Mouse (Mus musculus): ENCODE results near the gene Ube2d1.

Ube2d1 gene

DNA sequence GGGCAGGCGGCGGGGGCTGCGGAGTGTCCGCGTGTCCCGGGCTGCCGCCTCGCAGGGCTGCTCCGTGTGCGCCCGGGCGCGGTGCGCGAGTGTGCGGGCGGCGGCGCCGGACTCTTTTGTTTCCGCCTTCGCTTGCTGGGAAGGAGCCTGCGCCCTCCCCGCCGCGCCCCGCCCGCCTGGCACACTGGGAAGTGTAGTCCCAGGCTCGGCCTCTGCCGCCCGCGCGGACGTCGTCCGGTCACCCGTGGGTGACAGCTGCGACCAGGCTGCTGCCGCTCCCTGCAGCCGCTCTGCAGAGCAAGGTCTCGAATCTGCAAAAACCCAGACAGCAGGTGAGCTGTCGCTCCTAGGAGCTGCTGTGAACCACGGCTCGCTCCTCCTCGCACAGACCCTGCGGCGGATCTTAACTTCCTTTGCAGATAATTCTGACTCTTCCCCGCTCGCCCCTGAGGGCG is at the start of gene Ube2d1:
Gene Ube2d1, minus strand, starts transcription at position 137 of the 455 bp plus-strand sequence.
- peak; percentile 77 for DNase-seq

DNA sequence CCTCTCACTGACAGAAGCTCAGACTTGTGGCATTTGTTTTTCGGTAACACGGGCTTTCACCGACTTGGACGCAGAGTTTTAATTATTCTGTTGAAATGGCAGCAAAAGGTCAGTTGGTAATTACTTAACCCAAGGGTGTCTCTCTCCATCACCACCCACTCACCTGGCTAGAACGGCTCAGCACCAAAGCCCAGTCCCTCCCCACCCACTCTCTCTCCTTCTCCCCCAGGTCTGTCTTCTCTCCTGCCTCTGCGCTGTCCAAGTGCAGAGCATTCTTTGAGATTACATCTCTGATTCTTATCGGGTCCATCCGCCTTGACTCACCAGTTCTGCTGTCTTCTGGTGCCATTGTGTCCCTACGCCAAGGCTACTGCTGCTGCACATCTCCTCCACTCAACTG is 47.8 kb upstream of the Ube2d1 start:
- no peak for DNase-seq

DNA sequence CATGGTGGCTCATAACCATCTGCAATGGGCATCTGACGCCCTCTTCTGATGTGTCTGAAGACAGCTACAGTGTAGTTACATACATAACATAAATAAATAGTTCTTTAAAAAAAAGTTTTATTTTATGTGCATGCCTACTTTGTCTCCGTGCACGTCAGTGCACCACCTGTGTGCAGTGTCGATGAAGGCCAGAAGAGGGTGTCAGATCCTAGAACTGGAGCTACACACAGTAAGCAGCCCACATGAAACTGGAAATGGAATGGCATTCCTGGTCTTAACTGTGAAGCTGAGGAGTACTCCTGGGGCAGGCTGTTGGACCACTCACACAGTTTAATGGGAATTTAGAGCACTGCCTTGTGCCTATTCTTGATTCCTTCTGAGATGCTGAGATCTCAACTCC is 47.3 kb upstream of the Ube2d1 start:
- no peak for DNase-seq

DNA sequence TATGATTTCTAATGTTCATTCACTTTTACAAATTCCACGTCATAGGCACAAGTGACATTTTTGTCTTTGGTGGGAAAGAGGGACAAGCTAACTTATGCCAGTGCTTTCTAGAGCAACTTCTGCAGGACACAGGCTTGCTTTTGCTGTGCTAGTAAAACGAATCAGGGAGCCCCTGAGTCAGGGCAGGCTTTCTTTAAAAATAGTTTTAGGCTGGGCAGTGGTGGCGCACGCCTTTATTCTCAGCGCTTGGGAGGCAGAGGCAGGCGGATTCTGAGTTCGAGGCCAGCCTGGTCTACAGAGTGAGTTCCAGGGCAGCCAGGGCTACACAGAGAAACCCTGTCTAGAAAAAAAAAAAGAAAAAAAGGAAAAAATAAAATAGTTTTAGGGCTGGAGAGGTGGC is 46.8 kb upstream of the Ube2d1 start:
- no peak for DNase-seq

DNA sequence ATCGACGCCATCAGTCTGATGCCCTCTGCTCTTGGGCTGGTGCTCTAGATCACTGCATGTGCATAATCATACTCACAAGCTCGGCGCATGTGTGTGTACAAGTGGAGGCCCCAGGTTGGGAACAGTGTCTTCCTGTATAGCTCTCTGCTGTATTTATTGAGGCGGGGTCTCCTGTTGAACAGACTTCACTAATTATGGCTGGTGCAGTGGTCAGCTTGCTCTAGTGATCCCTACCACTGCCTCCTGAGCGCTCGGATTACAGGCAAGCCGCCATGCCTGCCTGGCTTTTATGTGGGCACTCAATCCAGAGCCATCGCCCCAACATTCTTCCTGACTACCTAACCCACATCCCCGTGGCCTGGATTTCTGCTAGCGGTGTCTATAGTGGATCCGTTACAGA is 45.0 kb upstream of the Ube2d1 start:
- DNase-seq = no peak

DNA sequence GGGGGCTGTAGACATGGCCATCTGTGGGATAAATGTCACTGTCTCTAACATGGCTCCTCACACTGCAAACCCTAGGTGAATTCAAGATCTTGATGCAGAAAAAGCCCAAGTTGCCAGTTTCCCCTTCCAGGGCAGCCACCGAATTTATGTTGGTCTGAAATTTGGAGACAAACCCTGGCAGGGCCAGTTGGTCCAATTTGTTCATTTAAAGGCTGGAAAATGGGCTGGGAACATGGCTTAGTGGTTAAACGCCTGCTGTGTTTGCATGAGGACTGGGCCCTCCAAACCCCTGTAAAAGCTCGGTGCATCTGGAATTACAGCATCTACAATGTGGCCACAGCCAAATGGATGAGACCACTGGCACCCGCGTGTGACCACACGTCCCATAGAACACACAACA is 44.2 kb upstream of the Ube2d1 start:
- no peak for DNase-seq

DNA sequence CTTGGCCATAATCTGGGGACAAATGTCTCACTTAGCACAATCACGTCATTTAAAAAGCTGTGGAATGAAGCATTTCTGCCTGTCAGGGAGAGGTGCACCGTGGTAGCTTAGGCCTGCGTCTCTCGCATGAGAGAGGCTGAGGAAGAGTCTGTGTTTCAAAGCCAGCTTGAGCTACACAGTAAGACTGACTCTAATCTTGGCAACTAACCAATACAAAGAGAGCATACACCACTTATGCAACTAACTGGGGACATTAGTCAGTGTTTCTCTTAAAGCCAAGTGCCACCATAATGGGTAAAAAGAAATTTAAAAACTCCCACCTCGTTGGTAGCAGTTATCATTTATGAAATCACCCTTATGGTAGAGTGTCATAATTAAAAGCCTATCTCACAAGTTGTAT is 43.8 kb upstream of the Ube2d1 start:
- DNase-seq = no peak

DNA sequence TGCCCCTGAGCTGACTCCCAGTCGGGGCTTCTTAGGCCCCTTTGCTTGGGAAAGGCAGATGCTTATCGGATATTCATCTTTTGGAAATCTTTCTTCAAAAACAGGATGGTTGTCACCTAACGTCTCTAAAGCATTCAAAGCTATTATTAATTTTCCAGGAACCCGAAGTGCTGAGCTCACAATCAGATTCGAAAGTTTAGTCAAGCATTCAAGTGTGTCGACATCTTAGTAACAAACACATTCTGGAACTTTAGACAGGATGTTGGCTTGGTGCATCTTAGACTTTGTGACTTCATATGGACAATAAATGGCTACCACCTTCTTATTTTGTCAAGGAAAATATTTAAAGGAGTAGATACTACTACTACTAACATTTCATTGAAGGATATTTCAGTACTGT is 43.3 kb upstream of the Ube2d1 start:
- no peak for DNase-seq

DNA sequence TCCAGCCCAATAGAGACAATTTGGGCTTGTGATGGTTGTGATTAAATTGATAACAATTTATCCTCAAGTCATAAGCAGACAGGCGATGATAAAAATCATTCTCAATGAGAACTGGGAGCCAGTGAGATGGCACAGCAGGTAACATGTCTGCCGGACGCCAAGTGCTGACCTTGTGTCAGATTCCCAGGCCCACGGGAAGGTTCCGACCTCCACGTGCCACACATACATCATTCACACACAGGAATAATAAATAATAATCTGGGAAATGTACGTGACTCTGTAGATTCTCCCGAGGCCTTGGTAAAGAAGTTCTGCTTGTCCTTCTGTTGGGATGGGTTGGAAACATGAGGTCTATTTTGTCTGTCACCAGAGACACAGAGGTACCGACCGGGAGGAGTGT is 42.3 kb upstream of the Ube2d1 start:
- DNase-seq = no peak

DNA sequence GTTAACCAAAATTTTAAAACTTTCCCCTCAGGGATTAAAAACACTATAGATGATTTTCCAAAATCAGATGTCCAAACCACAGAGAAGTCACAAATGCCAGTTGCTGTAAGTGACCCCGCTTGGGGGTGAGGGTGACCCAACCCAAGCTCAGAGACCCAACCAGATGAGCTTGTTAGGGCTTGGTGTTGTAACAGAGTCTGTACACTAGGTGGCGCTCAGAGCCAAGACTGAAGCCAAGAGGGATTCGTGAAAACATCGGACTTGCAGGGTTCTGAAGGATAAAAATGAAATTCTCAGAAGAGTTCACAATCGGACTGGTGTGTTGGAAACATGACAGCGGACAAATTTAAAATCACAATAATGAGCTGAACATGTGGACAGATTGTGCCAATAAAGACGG is 41.7 kb upstream of the Ube2d1 start:
- DNase-seq = peak; percentile 71

DNA sequence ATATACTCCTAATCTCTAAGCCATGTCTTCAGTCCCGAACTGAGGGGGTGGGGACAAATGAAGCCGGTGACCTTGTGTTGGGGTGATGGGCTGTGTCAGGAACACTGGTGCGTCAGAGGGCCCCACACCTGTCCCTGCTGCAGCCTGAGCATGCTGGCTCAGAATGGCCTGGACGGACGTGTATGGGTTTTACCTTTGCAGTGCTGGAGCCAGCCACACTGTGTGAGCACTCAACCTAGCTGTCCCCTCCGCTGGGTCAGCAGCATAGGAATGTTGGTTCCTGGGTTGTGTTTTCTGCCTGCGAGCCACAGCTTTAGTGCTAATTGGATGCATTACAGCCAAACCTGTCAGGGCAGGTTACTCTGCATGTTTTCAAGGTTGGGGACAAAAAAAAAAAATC is 41.1 kb upstream of the Ube2d1 start:
- DNase-seq = no peak

DNA sequence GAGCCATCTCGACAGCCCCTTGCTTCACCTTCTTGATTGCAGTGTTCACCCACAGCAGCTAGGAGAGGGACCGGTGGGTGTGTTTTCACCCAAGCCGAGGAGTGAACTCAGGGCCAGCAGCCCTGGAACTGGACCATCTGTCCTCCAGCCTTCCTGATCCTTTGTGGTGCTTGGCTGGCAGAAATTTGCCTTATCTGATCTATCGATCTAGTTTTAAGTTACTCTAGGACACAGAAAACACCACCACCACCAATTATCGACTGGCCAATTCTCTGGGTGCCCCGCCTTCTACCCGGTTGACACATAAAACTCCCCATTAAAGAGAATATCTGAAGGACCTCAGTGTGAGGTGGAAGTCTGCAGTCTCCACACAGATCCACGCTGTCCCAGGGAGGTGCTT is 38.6 kb upstream of the Ube2d1 start:
- no peak for DNase-seq

DNA sequence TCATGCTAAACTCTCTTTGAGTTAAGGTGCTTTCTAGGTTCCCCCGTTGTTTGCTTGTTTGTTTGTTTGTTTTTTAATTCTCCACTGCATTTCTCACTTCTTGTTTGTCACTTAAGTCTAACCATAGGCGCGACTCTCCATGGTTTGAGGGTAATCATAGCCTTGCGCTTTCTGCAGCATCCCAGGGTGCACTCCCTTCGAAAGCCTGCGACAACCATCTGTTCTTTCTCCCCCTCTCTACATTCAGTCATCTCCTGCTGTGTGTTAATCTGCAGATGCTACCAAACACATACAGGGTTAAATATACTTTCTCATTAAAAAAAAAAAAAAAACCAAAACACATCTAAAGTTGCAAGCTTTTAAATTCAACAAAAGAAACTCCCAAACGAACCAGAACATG is 31.4 kb upstream of the Ube2d1 start:
- no peak for DNase-seq

DNA sequence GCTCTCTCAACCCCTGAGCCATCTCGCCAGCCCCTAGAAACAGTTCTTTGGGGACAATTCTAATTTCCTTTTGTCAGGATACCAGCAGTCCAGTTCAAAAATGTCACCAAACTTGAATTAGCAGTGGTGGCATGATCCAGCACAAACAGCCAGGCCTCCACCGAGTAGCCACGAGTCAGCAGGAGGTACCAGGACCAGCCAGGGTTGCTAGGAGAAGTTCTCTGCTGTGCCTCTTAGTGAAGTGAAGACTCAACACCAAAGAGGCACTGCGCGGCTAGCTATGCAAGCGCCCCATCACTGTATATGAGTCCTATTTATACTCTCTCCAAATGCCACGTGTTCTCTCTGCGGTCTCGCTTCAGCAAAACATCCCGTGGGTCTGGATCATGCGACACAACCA is 31.0 kb upstream of the Ube2d1 start:
- DNase-seq = no peak

DNA sequence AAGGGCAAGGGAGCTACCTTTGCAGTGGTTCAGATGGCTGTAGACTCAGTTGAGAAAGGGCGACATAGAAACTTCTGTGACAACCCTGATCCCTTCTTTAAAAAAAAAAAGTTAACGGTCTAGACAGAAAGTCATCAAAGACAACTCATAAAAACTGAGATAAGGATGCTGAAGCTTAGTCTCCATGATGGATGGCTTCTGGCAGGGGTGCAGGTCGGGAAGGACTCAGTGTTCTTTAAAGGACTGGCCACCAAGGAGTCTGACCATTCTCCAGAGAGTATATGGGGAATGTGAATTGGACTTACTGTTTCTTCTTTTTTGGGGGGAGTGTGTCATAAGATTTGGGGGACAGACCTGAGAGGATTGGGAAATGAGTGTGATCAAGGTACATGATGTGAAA is 29.5 kb upstream of the Ube2d1 start:
- no peak for DNase-seq

DNA sequence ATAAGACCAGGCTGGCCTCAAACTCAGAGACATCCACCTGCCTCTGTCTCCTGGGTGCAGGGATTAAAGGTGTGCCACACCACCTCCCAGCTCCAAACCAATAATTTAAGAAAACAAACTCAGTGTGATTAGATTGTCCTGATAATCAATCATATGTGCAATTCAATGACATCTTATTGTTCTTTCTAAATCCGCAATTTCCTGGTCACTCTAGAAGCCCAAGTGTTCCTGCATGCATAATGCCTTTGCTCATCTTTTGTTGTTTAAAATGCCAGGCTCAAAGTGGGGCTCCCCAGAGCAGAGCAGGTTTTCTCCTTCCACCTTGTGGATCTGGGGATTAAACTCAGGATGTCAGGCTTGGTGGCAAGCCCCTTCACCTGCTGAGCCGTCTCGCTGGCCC is 25.2 kb upstream of the Ube2d1 start:
- DNase-seq = no peak

DNA sequence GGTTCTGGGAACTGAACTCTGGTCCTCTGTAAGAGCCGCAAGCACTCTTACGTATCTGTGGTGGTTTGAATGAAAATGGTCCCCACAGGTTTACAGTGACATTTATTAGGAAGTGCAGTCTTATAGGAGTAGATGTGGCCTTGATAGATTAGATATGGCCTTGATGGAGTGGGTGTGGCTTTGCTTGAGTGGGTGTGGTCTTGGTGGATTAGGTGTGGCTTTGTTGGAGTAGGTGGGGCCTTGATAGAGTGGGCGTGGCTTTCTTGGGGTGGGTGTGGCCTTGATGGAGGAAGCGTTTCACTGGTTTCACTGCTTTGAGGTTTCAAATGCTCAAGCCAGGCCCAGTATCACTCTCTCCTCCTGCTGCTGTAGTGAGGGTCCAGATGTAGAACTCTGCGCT is 23.1 kb upstream of the Ube2d1 start:
- peak; percentile 28 for DNase-seq

DNA sequence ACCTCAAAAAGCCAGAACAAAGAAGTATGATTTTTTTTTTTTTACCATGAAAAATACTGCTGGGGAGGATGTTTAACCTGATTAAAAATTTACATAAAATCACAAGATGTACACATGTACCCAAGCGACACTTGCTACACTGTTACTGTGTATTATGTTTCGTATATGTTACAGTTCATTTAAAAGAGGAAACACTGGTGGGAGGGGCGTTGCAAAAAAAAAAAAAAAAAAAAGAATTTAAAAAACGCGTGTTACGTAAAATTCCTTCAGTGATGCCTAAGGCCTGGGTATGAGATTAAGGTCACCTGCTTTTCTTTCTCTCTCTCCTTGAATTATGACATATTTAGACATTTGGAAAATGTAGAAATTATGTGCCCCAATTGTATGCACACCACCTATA is 21.7 kb upstream of the Ube2d1 start:
- DNase-seq = no peak

DNA sequence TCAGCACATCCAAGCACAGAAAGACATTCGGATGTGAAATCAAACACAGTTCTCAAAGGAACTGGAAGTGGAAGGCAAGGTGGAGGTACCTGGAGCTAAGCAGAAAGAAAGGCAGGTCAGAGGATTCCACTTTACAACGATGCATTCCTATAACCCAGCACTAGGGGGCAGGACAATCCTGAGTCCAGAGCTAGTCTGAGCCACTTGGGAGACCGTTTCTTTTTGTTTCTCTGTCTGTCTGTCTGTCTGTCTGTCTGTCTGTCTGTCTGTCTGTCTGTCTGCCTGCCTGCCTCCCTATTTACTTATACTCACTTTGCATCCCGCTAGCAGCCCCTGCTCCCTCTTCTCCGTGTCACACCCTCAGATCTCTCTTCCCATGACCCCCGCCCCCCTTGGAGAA is 21.1 kb upstream of the Ube2d1 start:
- DNase-seq = peak; percentile 23

DNA sequence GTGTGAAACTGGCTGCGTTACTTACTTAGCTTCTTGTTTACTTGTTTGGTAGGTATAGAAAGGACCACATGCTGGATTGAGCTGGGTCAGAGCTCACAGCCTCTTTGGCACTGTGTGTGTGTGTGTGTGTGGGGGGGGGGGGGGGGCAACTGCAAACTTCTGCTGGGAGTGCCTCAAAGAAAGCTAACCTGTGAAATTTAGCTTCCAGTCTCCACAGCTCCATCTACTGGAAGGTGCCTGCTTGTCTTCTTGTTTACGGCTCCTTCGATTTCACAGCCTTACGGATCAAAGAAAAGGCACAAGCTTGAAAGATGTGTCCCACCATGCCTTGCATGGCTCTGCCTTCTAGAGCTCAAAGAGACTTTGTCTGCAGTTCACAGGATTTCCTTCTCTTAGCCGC is 17.4 kb upstream of the Ube2d1 start:
- DNase-seq = no peak

DNA sequence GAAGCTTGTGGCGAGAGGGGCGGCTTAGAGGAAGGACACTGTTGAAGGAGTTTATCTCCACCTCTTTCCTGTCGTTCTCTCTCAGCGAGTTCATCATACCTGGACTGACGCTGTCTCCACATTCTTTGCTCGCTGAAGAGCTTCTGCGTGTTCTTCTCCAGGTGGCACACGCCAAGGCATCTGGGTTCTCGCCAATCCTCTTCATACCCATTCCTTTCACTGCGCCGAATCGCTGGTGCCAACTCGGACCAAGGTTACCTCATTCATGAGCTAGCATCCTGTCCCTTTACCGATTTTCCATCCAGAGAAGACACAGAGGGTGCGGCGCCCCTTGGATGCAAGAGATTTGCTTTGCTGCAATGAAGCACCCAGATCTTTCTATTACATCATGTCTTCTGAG is 15.1 kb upstream of the Ube2d1 start:
- no peak for DNase-seq

DNA sequence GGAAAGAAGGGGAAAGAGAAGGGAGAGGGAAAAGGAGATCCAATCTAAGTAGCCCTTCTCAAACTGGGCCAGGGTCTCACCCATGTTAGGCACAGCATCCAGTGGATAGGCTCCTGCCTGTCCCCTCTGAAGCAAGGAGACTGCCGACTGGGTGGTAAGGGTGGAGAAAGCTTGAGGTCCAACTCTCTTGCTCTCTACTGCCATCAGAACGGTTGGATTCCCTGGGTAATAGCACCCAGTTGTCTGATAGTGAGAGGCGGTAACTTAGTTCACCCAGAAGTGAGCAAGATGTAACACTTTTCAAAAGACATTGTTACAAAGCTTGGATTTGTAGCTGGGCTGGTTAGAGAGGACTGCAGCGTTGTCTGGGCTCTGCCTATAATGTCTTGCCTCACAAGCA is 8.2 kb upstream of the Ube2d1 start:
- DNase-seq = no peak

DNA sequence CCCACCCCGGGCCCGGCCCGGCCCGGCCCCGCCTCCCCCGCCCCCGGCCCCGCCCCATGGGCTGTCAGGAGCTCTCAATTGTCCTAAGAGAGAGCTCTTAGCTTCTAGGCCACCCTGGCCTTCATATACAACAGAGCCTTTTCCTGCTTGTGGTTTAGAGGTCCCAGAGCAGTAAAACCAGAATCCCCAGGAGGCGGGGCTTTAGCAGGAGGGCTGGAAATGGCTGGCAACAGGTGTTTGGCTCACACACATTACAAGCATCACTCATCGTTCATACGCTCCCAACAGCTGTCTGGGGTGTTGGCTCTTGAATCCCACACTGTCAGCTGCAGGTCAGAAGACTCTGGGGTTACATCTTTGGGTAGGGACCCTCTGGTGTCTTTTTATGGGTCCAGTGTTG is 7.2 kb upstream of the Ube2d1 start:
- DNase-seq = peak; percentile 11

DNA sequence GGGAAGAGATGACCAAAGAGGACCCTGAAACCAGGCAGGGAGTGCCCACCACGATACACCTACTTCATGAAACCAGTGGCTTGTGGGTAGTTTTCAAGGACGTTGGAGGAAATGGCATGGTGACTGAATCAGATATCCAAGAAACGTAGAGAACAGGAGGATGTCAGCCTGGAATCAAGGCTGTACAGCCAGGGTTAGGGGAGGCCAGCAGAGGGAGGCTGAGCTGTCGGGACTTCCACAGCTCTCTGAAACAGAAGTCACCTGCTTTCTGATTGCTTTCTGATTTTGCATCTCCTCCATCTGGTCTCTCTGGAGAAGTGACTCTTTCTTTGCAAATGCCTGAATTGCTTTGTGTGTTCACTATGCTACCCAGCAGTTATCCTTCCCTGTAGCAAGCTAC is 6.7 kb upstream of the Ube2d1 start:
- no peak for DNase-seq

DNA sequence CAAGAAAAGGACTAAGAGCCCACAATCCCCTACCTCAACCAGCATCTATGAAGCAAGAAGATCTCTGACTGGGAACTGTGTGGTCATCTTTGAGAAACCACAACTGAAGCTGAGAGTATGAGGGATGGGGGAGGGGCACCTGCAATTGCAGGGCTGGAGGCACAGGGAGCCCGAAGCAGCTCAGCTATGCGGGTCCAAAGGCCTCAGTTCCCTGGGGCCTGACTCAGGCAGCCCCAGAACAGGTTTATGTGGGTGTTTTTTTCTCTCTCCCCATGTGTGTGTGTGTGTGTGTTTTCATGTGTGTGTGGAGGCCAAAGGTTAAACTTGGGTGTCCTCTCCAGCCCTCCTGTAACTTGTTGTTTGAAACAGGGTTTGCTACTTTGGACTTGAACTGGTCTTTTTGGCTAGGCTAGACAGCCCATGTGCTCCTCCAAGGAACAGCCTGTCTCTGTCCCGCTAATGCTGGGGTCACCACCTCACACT is 6.2 kb upstream of the Ube2d1 start:
- peak; percentile 43 for DNase-seq

DNA sequence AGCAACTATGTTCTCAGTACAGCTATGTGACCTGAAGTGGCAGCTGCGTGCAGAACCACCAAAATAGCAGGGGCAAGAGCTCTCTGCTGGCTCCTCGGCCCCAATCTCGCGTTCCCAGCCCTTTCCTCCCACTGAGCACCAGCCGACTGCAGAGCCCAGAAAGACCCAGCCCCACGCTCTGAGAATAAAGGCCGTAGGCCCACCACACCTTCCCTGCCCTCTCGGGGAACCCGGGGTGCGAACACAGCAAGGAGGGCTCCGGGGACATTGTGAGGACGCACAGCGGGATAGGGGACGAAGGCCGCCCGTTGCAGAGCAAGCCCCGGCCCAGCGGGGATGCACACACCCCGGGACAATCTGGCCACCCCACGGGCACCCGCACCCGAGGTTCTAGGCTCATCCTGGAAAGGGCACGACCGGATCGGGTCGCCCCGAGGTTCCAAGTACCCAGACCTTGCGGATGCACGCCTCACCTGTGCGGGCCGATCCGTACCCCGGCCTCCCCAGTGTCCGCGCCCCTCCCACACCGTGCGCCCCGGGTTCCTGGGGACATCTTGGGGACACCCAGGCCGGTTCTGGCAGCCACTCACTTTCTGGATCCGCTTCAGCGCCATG is 444 bp downstream of the Ube2d1 start:
- peak; percentile 7 for DNase-seq
